Mouse (Mus musculus) ES-E14 (cell line): Measurements from ENCODE around the gene Fancc.

Source experiments
- CHD2 ChIP-seq: IDR thresholded peaks from 2 replicates; pipeline ENCODE4 v1.6.1; 2014; ENCODE audit warnings: mild to moderate bottlenecking, low read depth, low read length, inconsistent platforms
- HCFC1 ChIP-seq: IDR thresholded peaks from 2 replicates; pipeline ENCODE4 v1.6.1; 2012; ENCODE audit warnings: low read length, inconsistent platforms, borderline replicate concordance; ENCODE audit not compliant: insufficient read depth
- MAFK ChIP-seq: IDR thresholded peaks from 2 replicates; pipeline ENCODE4 v1.6.1; 2014; ENCODE audit warnings: mild to moderate bottlenecking, low read depth, low read length, inconsistent platforms; ENCODE audit not compliant: insufficient read depth
- ZC3H11A ChIP-seq: IDR thresholded peaks from 2 replicates; pipeline ENCODE4 v1.6.1; 2012; ENCODE audit warnings: low read depth, mild to moderate bottlenecking, inconsistent platforms, low read length, borderline replicate concordance

GRCm38 (mm10) chr13:63522832-63523231 lies 25.8 kb upstream of the Fancc start:
- TF ChIP-seq CHD2 (no peak), MAFK (no peak), HCFC1 (no peak), ZC3H11A (no peak)
